29 mouse cellular contexts compared by ENCODE assay signal in the genomic region with DNA sequence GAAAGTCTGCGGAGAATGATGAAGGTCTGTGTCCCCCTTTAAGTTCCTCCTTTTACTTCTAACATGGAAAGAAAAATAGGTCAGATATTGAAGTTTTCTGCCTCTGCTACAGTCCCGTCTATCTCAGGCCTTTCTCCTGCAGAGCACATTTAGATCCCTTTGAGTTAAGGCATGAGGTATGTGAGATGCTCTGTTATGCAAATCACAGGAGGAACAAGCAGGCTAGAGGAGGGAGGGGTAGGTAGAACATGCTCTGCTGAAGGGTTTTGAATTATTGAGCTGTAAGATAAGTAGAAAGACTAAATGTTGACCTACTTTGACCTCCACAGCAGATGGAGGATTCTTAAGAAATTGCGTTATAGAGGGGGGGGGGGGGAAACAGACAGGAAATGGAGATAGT.
"Had no signal": no experiment of that assay in that cellular context is flagged by ENCODE, and none has a peak within 500 bp of the region (broad histone marks: within the 10 kb centered on the region; RNA-seq: fewer than 3 reads in every experiment).

No protein-coding gene starts in this region.

- H3K4me1 ChIP-seq: heart, embryonic 10.5 days; heart, embryonic 12.5 days; kidney, embryonic 15.5 days; limb, embryonic 12.5 days; liver, embryonic 13.5 days; liver, embryonic 15.5 days had no signal

- ATAC-seq: hindbrain, embryonic 16.5 days; inflammation-experienced regulatory T-cells, adult 6 months; intestine, embryonic 16.5 days had no signal

- H3K9ac ChIP-seq: heart, embryonic 12.5 days; hindbrain, embryonic 12.5 days; hindbrain, embryonic 14.5 days; kidney, embryonic 15.5 days; limb, embryonic 12.5 days; liver, embryonic 13.5 days; liver, embryonic 15.5 days had no signal

- H3K4me2 ChIP-seq: heart, embryonic 12.5 days; hindbrain, embryonic 12.5 days; hindbrain, embryonic 14.5 days; kidney, embryonic 15.5 days; limb, embryonic 12.5 days; liver, embryonic 11.5 days; liver, embryonic 13.5 days; liver, embryonic 15.5 days had no signal

- H3K9me3 ChIP-seq: heart, embryonic 10.5 days; heart, embryonic 12.5 days; hindbrain, embryonic 10.5 days; hindbrain, embryonic 12.5 days; kidney, embryonic 15.5 days; limb, embryonic 10.5 days; limb, embryonic 12.5 days; liver, embryonic 13.5 days; liver, embryonic 15.5 days had no signal

- H3K27ac ChIP-seq: gastrocnemius, adult 2 months; heart, embryonic 10.5 days; hindbrain, embryonic 10.5 days; hindbrain, embryonic 12.5 days; hindbrain, embryonic 14.5 days; kidney, embryonic 15.5 days; layer of hippocampus, adult 2 months; left cerebral cortex, adult 2 months; limb, embryonic 10.5 days; limb, embryonic 12.5 days; liver, embryonic 13.5 days; liver, embryonic 15.5 days had no signal

- H3K36me3 ChIP-seq: heart, embryonic 10.5 days; heart, embryonic 12.5 days; hindbrain, embryonic 10.5 days; hindbrain, embryonic 12.5 days; kidney, embryonic 15.5 days; limb, embryonic 10.5 days; limb, embryonic 12.5 days; liver, embryonic 13.5 days; liver, embryonic 15.5 days had no signal

- DNase-seq: gastrocnemius, adult 2 months; gastrocnemius, postnatal 10 days; gastrocnemius, postnatal 25 days; heart, adult 18-20 months; heart, postnatal 10 days; heart, postnatal 4 days; kidney, adult 11 months; kidney, adult 2 months; kidney, adult 9 months; kidney, postnatal 10 days; kidney, postnatal 25 days; kidney, postnatal 4 days; liver; liver, embryonic 13.5 days had no signal

- H3K27me3 ChIP-seq: heart, embryonic 12.5 days; hindbrain, embryonic 12.5 days; kidney, embryonic 15.5 days; limb, embryonic 12.5 days; liver, embryonic 13.5 days; liver, embryonic 15.5 days had no signal

- H3K4me3 ChIP-seq: gastrocnemius, adult 2 months; heart, embryonic 10.5 days; heart, embryonic 12.5 days; hindbrain, embryonic 10.5 days; hindbrain, embryonic 12.5 days; kidney, embryonic 15.5 days; layer of hippocampus, adult 2 months; left cerebral cortex, adult 2 months; limb, embryonic 10.5 days; limb, embryonic 12.5 days; liver, embryonic 13.5 days; liver, embryonic 15.5 days had no signal
